Mouse (Mus musculus): ENCODE measurements around the gene Pcnx. TPM values are rescaled to one million over a fixed set of nuclear protein-coding genes. Genes with fewer than 3 reads are reported as not detected.

Pcnx gene
- polyA plus RNA-seq, 2 experiments from 2014 or later = 12.0 to 14.8 TPM

GRCm38 (mm10) chr12:81905865-81906264, 46.0 kb downstream of the Pcnx start:
- no peak for ATAC-seq

- ATAC-seq = no peak
These were observed 48.0 kb downstream of the Pcnx start for GRCm38 (mm10) chr12:81907741-81908357.

GRCm38 (mm10) chr12:81910439-81910838, 50.6 kb downstream of the Pcnx start:
- ATAC-seq = no peak

- peak; percentile 88 for ATAC-seq
These were observed 55.5 kb downstream of the Pcnx start for GRCm38 (mm10) chr12:81915176-81915950.

- no peak for ATAC-seq
These were observed 58.5 kb downstream of the Pcnx start for GRCm38 (mm10) chr12:81918346-81918745.

GRCm38 (mm10) chr12:81918886-81919285, 59.1 kb downstream of the Pcnx start:
- no peak for ATAC-seq

GRCm38 (mm10) chr12:81920027-81920426, 60.2 kb downstream of the Pcnx start:
- no peak for ATAC-seq

GRCm38 (mm10) chr12:81920614-81921013, 60.8 kb downstream of the Pcnx start:
- ATAC-seq = no peak

- ATAC-seq = no peak
These were observed 62.0 kb downstream of the Pcnx start for GRCm38 (mm10) chr12:81921785-81922184.

GRCm38 (mm10) chr12:81922838-81923237, 63.0 kb downstream of the Pcnx start:
- no peak for ATAC-seq

GRCm38 (mm10) chr12:81927163-81927562, 67.3 kb downstream of the Pcnx start:
- ATAC-seq = no peak

- no peak for ATAC-seq
These were observed 68.0 kb downstream of the Pcnx start for GRCm38 (mm10) chr12:81927643-81928381.

- no peak for ATAC-seq
These were observed 68.6 kb downstream of the Pcnx start for GRCm38 (mm10) chr12:81928382-81928770.

GRCm38 (mm10) chr12:81932015-81932414, 72.2 kb downstream of the Pcnx start:
- ATAC-seq = no peak

GRCm38 (mm10) chr12:81933430-81933829, 73.6 kb downstream of the Pcnx start:
- ATAC-seq = peak; percentile 43

GRCm38 (mm10) chr12:81934510-81934909, 74.7 kb downstream of the Pcnx start:
- no peak for ATAC-seq

- ATAC-seq = no peak
These were observed 76.2 kb downstream of the Pcnx start for GRCm38 (mm10) chr12:81936066-81936465.

- no peak for ATAC-seq
These were observed 81.4 kb downstream of the Pcnx start for GRCm38 (mm10) chr12:81941191-81941590.

- no peak for ATAC-seq
These were observed 83.7 kb downstream of the Pcnx start for GRCm38 (mm10) chr12:81943331-81944062.

GRCm38 (mm10) chr12:81949026-81949425, 89.2 kb downstream of the Pcnx start:
- no peak for ATAC-seq

GRCm38 (mm10) chr12:81950016-81950415, 90.2 kb downstream of the Pcnx start:
- no peak for ATAC-seq

- ATAC-seq = no peak
These were observed 98.5 kb downstream of the Pcnx start for GRCm38 (mm10) chr12:81958351-81958750.

- no peak for ATAC-seq
These were observed 105.6 kb downstream of the Pcnx start for GRCm38 (mm10) chr12:81965416-81965815.

All from CD4-positive, CD25-positive, alpha-beta regulatory T cell, adult 4 months (primary cell).